Mouse (Mus musculus) lung, adult 2 months (tissue): Measurements from ENCODE around the gene Raver2. TPM values are rescaled to one million over a fixed set of nuclear protein-coding genes. Genes with fewer than 3 reads are reported as not detected.
A peak's percentile ranks its signal among the peaks of the same experiment; 100 is the strongest.

Source experiments
- DNase-seq: peaks from one replicate; pipeline ENCODE4 v3.0.0; 2022
- H3K4me1 ChIP-seq: fragments of 200-500 bp; 2 replicates; pipeline ENCODE4 v1.6.1; 2011; ENCODE audit warnings: low read length; ENCODE audit not compliant: control insufficient read depth, insufficient read depth
- H3K4me3 ChIP-seq: fragments of 200-500 bp; replicated peaks from 2 replicates; pipeline ENCODE3; 2011; ENCODE audit warnings: low read depth, mild to moderate bottlenecking, control low read depth, low read length; ENCODE audit errors: extremely low read depth
- CTCF ChIP-seq: fragments of 200-500 bp; IDR thresholded peaks from 2 replicates; pipeline ENCODE4 v1.5.1; 2011; ENCODE audit warnings: mild to moderate bottlenecking, low read length, control low read depth; ENCODE audit not compliant: insufficient read depth
- POLR2A ChIP-seq: fragments of 200-500 bp; IDR thresholded peaks from 2 replicates; pipeline ENCODE4 v1.6.1; 2011; ENCODE audit warnings: low read depth, mild to moderate bottlenecking, control low read depth, low read length, borderline replicate concordance; ENCODE audit errors: extremely low read depth
- WGBS: fragments of 180-500 bp; shearing (Covaris S2); methylation state at CpG from one replicate; pipeline ENCODE4 v1.1.7; 2018; 5-methylcytosine and 5-hydroxymethylcytosine counted together
- polyA plus RNA-seq: library from polyadenylated mRNA; depleted of rRNA; stranded (reverse); fragments of >200 nt; gene quantifications from 2 replicates; pipeline ENCODE4 v1.2.3, GENCODE M21; 2012

Raver2 gene
- polyA plus RNA-seq, 1 experiment, result 19.8 TPM

GRCm38 (mm10) chr4:101146047-101146745, 77.4 kb downstream of the Raver2 start:
- WGBS, result 29% methylated on average over 9 of the region's 9 CpGs
- H3K4me3 ChIP-seq, result no peak overlapping the region
- H3K4me1 ChIP-seq, result peaks cover 2% of the 10 kb centered on the region; the same call in 1 of the 2 replicates
- peak; percentile 52 for DNase-seq
- TF ChIP-seq POLR2A (no peak), CTCF (peak; percentile 50)

GRCm38 (mm10) chr4:101146891-101147655, 78.3 kb downstream of the Raver2 start:
- DNase-seq, result no peak
- TF ChIP-seq CTCF (peak; percentile 17; the same call in 1 of the 2 replicates), POLR2A (no peak)
- H3K4me3 ChIP-seq, result no peak overlapping the region
- 68% methylated on average over 11 of the region's 11 CpGs for WGBS
- H3K4me1 ChIP-seq, result peaks cover 2% of the 10 kb centered on the region; the same call in 1 of the 2 replicates

GRCm38 (mm10) chr4:101155541-101155940, 86.8 kb downstream of the Raver2 start:
- TF ChIP-seq POLR2A (no peak), CTCF (no peak)
- no peak overlapping the region for H3K4me3 ChIP-seq
- H3K4me1 ChIP-seq, result no peaks in the 10 kb centered on the region; the same call in 1 of the 2 replicates
- 65% methylated on average over 4 of the region's 4 CpGs for WGBS
- DNase-seq, result no peak

GRCm38 (mm10) chr4:101157476-101157875, 88.7 kb downstream of the Raver2 start:
- 92% methylated on average over 5 of the region's 5 CpGs for WGBS
- TF ChIP-seq POLR2A (no peak), CTCF (no peak)
- no peak for DNase-seq
- Histone ChIP-seq H3K4me1 (no peaks in the 10 kb centered on the region; the same call in 1 of the 2 replicates), H3K4me3 (no peak overlapping the region)

- 59% methylated on average over 6 of the region's 6 CpGs for WGBS
- H3K4me1 ChIP-seq, result no peaks in the 10 kb centered on the region; the same call in 1 of the 2 replicates
- no peak for DNase-seq
- TF ChIP-seq POLR2A, result no peak
- no peak for TF ChIP-seq CTCF
- no peak overlapping the region for H3K4me3 ChIP-seq
These were observed 89.5 kb downstream of the Raver2 start for GRCm38 (mm10) chr4:101158282-101158681.

GRCm38 (mm10) chr4:101159191-101159764, 90.5 kb downstream of the Raver2 start:
- no peak for DNase-seq
- no peak for TF ChIP-seq CTCF
- TF ChIP-seq POLR2A, result no peak
- 44% methylated on average over 12 of the region's 12 CpGs for WGBS
- no peak overlapping the region for H3K4me3 ChIP-seq
- no peaks in the 10 kb centered on the region; the same call in 1 of the 2 replicates for H3K4me1 ChIP-seq

- TF ChIP-seq POLR2A (no peak), CTCF (no peak)
- no peak for DNase-seq
- no peaks in the 10 kb centered on the region; the same call in 1 of the 2 replicates for H3K4me1 ChIP-seq
- H3K4me3 ChIP-seq, result no peak overlapping the region
- WGBS, result 85% methylated on average over 1 of the region's 1 CpGs
These were observed 92.0 kb downstream of the Raver2 start for GRCm38 (mm10) chr4:101160821-101161220.

- TF ChIP-seq CTCF (no peak), POLR2A (no peak)
- Histone ChIP-seq H3K4me1 (peaks cover 3% of the 10 kb centered on the region; the same call in 1 of the 2 replicates), H3K4me3 (no peak overlapping the region)
- 80% methylated on average over 2 of the region's 2 CpGs for WGBS
- no peak for DNase-seq
These were observed 95.4 kb downstream of the Raver2 start for GRCm38 (mm10) chr4:101164189-101164588.

- WGBS, result 83% methylated on average over 2 of the region's 2 CpGs
- TF ChIP-seq CTCF, result no peak
- TF ChIP-seq POLR2A, result no peak
- DNase-seq, result no peak
These were observed 95.9 kb downstream of the Raver2 start for GRCm38 (mm10) chr4:101164673-101165072.

GRCm38 (mm10) chr4:101165776-101166175, 97.0 kb downstream of the Raver2 start:
- Histone ChIP-seq H3K4me3 (no peak overlapping the region), H3K4me1 (peaks cover 3% of the 10 kb centered on the region; the same call in 1 of the 2 replicates)
- 78% methylated on average over 4 of the region's 4 CpGs for WGBS
- DNase-seq, result no peak
- no peak for TF ChIP-seq CTCF
- no peak for TF ChIP-seq POLR2A

More at GRCm38 (mm10) chr4:101164673-101165072, 95.9 kb downstream of the Raver2 start:
- Histone ChIP-seq H3K4me1 (peaks cover 3% of the 10 kb centered on the region; the same call in 1 of the 2 replicates), H3K4me3 (no peak overlapping the region)
